Mouse (Mus musculus): Measurements from ENCODE around the gene Irs1.

- TF ChIP-seq CTCF (IDR thresholded peaks at IDR 0.05; ENCODE audit: low read depth): no peak
- no peak for TF ChIP-seq EP300 (IDR thresholded peaks at IDR 0.05; ENCODE audit: low read depth)
Measured at GRCm38 (mm10) chr1:82238245-82238644, 53.0 kb downstream of the Irs1 start.

Data from liver, embryonic 14.5 days (tissue).